Mouse (Mus musculus) frontal cortex, adult (tissue): ENCODE results near the gene Ldlrad3.
A peak's percentile ranks its signal among the peaks of the same experiment; 100 is the strongest.

ENCODE experiments used
- ATAC-seq: cut with Nextera tagmentation; 2 replicates; pipeline ENCODE4 v1.9.2; 2017; ENCODE audit warnings: mild to moderate bottlenecking, moderate library complexity, mixed read lengths; ENCODE audit not compliant: low TSS enrichment

Ldlrad3 gene

GRCm38 (mm10) chr2:102073266-102074037 is 112.7 kb downstream of the Ldlrad3 start:
- ATAC-seq = no peak

DNA sequence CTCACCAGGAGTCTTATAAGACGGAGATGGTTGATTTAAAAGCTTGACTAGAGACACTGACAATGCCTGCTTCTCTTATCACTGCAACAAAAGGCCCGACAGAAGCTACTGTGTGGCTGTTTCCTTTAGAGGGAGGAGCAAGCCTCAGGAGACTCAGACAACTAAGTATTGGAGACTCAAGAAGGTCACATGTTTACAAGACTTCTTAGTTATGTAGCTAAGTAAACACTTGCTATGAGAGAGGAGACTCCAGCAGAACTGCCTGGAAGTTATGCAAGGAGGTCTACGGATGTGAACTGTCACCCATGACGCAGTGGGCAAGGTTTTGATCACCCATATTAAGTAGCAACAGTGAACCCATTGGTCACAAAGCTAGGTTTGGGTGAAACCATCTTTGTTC is 113.3 kb downstream of the Ldlrad3 start:
- no peak for ATAC-seq

GRCm38 (mm10) chr2:102071022-102071717 is 115.0 kb downstream of the Ldlrad3 start:
- peak; percentile 55 for ATAC-seq

- ATAC-seq = no peak
Observed at GRCm38 (mm10) chr2:102064826-102065441, 121.3 kb downstream of the Ldlrad3 start.

- ATAC-seq = no peak
Observed at GRCm38 (mm10) chr2:102063906-102064505, 122.2 kb downstream of the Ldlrad3 start.

GRCm38 (mm10) chr2:102062861-102063468 is 123.2 kb downstream of the Ldlrad3 start:
- ATAC-seq = no peak

DNA sequence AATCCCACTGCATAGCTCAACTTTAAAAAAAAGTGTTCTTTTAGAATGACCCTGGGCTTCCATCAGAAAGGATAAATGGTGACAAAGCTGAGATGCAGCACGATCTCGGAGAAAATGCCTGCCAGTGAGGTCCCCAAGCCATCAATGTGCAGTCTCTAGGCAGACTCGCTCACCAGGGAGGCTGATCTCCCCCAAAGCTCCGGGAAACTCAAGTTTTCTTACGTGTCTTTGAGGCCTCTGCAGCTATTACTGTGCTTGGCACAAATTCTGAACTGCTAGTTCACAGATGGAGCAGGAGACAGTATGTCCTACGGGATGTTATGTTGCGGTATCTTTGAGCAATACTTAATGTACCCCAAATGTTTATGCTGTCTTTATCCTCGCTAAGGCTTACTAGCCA is 124.3 kb downstream of the Ldlrad3 start:
- peak; percentile 44 for ATAC-seq

DNA sequence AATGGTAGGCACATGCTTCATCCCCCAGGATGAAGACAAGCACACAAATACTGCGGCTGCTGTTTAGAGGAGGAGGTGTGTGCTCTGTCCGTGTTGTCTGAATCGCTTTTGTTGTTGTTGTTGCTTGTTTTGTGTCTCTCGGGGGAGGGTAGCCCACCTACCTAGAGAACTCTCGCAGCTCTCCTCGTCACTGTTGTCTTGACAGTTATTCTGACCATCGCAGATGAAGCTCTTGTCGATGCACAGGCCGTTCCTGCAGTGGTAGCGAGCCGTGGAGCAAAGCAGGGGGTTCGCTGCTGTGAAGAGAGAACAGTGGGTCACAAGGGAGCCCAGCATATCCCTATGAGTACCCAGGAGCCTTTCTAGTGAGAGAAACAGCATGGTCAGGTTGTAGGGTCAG is 128.4 kb downstream of the Ldlrad3 start:
- no peak for ATAC-seq

DNA sequence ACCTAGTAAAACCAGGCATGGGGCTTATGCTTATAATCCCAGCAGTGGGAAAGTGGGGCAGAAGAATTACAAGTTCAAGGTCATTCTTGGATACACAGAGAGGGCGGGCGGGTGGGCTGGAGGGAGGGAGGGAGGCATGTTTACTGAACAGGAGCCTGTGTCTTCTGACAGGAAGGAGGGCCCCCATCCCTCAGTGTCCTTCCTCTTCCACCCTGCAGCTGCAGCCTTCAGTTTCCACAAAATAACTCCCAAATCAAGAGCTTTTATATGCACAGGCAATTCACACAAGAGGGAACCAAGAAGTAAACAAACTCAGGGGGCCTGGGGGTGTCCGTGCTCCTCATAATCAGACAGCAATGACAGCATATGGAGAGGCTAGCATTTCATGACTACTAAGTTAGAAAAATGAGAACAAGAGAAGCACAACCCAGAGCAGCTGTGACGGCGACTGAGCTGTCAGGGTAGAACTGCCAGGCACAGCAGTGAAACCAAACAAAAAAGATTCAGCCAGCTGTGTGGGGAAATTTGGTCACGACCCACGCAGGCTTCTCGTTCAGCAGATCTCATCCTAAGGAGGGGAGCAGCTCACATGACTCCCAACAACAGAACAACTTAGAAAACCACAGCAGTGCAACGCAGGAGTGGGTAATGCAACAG is 129.0 kb downstream of the Ldlrad3 start:
- peak; percentile 50 for ATAC-seq

DNA sequence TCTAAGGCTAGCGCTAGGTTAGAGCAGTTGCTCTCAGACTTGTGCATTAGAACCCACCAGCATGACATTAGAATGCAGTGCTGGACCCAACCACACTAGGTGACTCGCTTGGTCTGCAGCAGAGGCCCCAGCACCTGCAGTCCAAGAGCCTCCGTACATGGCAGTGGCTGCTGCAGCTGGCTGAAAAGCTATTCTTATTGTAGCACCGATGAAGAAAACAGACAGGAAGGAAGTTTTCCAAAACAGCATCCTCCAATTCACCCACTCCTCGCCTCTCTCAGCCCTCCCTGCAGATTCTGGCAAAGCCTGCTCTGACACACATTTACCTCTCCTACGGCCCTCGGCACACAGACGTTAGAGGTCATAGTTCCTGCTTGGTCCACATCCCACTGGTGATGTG is 130.0 kb downstream of the Ldlrad3 start:
- no peak for ATAC-seq

GRCm38 (mm10) chr2:102052951-102053660 is 133.1 kb downstream of the Ldlrad3 start:
- ATAC-seq = peak; percentile 88

DNA sequence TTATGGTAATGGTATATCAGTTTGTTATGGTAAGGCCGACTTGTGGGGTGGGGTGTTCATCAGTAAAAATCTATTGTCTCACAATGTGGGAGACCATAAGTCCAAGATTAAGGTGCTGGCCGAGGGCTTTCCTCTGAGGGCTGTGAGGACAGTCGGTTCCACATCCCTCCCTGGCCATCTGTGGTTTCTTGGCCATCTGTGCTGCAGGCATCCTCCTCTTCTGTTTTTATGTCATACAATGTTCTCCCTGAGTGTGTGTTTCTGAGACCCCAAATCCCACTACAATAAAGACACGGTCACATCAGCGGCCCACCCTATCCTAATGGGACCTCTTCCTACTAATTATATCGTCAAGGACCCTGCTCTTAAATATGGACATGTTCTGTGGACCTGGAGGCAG is 133.8 kb downstream of the Ldlrad3 start:
- no peak for ATAC-seq

DNA sequence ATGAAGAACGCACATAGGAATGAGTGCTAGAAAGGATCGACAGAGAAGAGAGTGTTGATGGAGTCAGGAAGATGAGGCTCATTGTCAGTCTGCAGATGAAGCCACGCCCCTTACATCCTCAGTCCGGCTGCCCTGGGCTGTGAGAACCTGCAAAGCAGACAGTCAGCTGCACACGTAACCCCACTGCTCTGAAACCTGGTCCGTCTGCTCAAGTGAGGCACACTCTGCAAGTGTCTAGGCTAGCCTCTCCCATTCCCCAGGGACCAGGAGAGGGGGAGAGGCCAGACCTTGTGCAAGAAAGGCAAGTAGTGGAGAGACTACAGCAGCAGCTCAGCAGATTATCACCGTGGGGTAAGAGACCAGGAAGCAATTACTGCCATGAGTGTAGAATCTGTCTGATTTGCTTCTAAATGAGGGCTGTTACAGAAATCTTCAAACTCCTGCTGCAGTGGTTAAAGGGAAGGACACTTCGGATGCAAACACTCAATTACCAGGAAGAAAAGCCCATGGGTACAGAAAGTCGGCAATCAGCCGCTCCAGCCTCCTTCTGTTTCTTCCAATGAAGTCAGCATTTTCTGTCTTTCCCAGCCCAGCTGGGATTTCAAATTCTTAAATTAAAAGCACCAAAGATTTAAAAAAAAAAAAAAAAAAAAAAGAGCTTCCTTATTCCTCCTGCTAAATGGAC is 136.2 kb downstream of the Ldlrad3 start:
- peak; percentile 16; the same call in 1 of the 2 replicates for ATAC-seq

DNA sequence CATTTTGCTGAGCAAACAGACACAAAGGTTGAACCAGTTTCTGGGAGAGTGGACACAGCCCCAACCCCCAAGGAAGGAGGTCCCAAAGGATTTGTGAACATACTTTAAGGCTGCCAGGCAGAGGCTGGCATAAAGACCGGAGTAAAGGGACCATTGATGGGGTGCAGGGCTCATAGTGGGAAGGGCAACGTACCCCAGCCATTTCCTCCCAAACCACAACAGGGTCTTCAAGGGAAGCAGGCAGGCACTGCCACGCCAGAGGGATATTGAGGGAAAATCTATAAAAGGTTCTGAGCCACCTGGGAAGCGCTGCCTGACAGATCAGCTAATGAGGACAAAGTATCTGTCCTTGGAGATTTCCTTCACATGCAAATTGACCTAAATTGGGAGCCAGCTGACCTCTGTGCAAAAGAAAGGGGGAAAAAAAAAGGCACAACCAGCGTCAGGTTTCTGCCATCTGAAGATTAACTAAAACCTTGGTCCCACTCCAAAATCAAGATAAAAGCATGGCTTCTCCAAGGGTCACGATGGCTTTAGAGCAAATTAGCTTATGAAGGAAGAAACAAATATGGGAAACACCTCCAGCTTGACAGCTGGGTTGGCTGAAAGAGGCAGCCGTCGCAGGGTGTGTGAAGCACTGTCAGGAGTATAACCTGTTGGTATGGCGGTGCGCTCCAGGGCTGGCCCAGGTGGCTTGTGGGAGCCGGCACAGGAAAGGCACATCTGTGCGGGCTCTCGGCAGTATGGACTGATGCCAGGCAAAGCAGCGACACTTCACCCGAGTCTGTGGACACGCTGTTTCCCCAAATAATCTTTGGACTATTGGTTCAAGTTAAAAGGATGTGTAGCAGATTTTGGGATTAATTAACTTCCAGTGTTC is 137.6 kb downstream of the Ldlrad3 start:
- no peak for ATAC-seq

- no peak for ATAC-seq
Observed at GRCm38 (mm10) chr2:102046481-102046880, 139.7 kb downstream of the Ldlrad3 start.

DNA sequence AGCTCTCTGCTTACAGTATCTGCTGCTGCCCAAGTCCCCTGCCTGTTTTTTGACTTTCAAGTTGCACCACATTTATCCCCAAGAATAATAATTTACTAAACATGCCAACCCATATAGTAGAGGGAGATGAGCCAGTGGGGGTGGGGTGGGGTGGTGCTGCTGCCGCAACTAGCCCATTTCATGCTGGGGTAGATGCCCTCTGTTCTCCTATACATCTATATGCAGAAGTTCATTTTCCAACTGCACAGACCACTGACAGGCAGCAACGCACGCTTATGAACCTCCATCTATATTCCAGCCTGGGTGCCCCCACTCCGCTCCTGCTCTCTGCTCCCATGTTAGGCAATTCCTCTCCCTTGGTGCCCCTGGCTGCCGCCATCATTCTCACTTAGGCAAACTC is 145.7 kb downstream of the Ldlrad3 start:
- ATAC-seq = no peak

DNA sequence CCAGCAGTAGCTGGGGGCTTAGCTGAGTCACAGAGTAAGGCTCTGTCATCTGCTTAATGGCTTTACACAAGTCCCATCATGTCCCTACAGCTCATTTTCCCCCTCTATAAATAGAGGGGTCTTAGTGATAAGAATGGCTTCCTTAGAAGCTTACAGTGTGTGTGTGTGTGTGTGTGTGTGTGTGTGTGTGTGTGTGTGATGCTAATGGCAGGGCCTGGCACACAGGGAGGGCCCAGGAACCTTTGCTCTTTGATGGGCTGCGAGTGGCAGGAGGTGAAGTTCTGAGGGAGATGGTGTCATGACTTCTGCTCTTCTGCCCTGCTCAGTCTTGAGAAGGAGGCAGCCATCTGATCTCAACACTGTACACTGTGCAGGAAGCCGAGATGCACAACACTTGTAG is 146.2 kb downstream of the Ldlrad3 start:
- no peak for ATAC-seq

DNA sequence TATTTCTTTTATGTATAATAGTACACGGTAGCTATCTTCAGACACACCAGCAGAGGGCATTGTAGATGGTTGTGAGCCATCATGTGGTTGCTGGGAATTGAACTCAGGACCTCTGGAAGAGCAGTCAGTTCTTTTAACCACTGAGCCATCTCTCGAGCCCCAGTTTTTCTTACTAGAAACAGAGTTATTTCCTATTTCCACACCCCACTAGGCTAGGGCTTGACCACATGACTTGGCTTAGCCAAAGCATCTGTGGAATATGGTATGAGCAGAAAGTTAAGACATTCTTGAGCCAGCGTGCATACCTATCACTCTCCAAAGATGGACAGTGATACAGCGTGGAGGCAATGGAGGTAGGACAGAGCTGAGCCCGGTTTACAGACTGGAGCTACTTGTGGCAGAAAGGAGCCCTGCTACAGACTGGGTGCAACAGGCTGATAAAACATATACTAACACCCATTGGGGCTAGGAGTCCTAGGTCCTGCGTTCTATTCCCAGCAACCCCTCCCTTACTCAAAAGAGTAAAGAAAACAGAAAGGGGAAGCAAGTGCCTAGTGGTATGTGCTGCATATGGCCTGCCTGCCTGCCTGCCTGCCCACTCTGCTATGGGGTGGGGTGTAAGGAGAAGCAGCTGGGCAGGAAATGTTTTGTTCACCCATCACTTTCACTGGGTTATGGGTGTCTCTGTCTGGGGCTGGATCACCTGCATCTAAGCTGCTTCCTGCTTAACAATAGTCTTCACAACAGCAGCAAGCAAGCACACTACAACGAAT is 147.1 kb downstream of the Ldlrad3 start:
- ATAC-seq = no peak
